Mouse (Mus musculus) 3T3-L1 (cell line): ENCODE measurements at regions not wholly inside any gene's neighbourhood (a gene's known extent, or its start where the extent isn't known, plus 50 kb on each side); places are given as distances from the start of the nearest gene placed in this dataset.

ENCODE experiments used
- DNase-seq: peaks from one replicate; pipeline ENCODE4 v3.0.0-alpha.2; 2015; ENCODE audit warnings: low read depth, low spot score

- DNase-seq = no peak
These were observed 51.2 kb upstream of the Tln2 start for GRCm38 (mm10) chr9:67610696-67611095.

- peak; percentile 56 for DNase-seq
These were observed 52.2 kb upstream of the Tln2 start for GRCm38 (mm10) chr9:67611676-67612075.

- peak; percentile 95 for DNase-seq
These were observed 52.6 kb upstream of the Tln2 start for GRCm38 (mm10) chr9:67612101-67612500.

GRCm38 (mm10) chr9:67614068-67614727 is 54.7 kb upstream of the Tln2 start:
- no peak for DNase-seq

- no peak for DNase-seq
These were observed 56.7 kb upstream of the Tln2 start for GRCm38 (mm10) chr9:67616207-67616606.

- DNase-seq = peak; percentile 55
These were observed 58.1 kb upstream of the Tln2 start for GRCm38 (mm10) chr9:67617341-67618217.

- no peak for DNase-seq
These were observed 61.4 kb upstream of the Tln2 start for GRCm38 (mm10) chr9:67620945-67621344.

GRCm38 (mm10) chr9:67627196-67627595 is 67.7 kb upstream of the Tln2 start:
- DNase-seq = peak; percentile 64

- DNase-seq = no peak
These were observed 70.1 kb upstream of the Tln2 start for GRCm38 (mm10) chr9:67629624-67630023.

- DNase-seq = no peak
These were observed 70.7 kb upstream of the Tln2 start for GRCm38 (mm10) chr9:67630173-67630572.

GRCm38 (mm10) chr9:67631741-67632243 is 72.3 kb upstream of the Tln2 start:
- DNase-seq = no peak

- DNase-seq = no peak
These were observed 73.1 kb upstream of the Tln2 start for GRCm38 (mm10) chr9:67632521-67633025.

GRCm38 (mm10) chr9:67633026-67633741 is 73.7 kb upstream of the Tln2 start:
- peak; percentile 50 for DNase-seq

GRCm38 (mm10) chr9:67633761-67634441 is 74.4 kb upstream of the Tln2 start:
- peak; percentile 58 for DNase-seq

GRCm38 (mm10) chr9:67646820-67647219 is 87.3 kb upstream of the Tln2 start:
- no peak for DNase-seq

GRCm38 (mm10) chr9:67664773-67665172 is 94.5 kb upstream of the C2cd4b start:
- no peak for DNase-seq

- DNase-seq = no peak
These were observed 88.8 kb upstream of the C2cd4b start for GRCm38 (mm10) chr9:67670261-67671020.

GRCm38 (mm10) chr9:67676906-67677305 is 82.3 kb upstream of the C2cd4b start:
- DNase-seq = no peak

GRCm38 (mm10) chr9:67683367-67683766 is 75.9 kb upstream of the C2cd4b start:
- DNase-seq = peak; percentile 85

GRCm38 (mm10) chr9:67692396-67692795 is 66.8 kb upstream of the C2cd4b start:
- DNase-seq = peak; percentile 12
